Mouse (Mus musculus) forebrain, postnatal 0 days (tissue): Measurements from ENCODE around the gene Esrp2. TPM values are rescaled to one million over a fixed set of nuclear protein-coding genes. Genes with fewer than 3 reads are reported as not detected.

ENCODE experiments used
- ATAC-seq: fragments of 200-750 bp; cut with Nextera tagmentation; 2 replicates; pipeline ENCODE4 v1.8.0; 2017; ENCODE audit warnings: mild to moderate bottlenecking, moderate library complexity
- DNase-seq: peaks from one replicate; pipeline ENCODE4 v3.0.0-alpha.2; 2015
- H3K27ac ChIP-seq: fragments of 300-500 bp; sonication (generic); 2 replicates; pipeline ENCODE4 v1.5.1; 2014; ENCODE audit warnings: low read depth, mild to moderate bottlenecking, antibody characterized with exemption, low read length, moderate library complexity, mixed read lengths
- H3K27me3 ChIP-seq: fragments of 300-500 bp; sonication (generic); 2 replicates; pipeline ENCODE4 v1.6.1; 2014; ENCODE audit warnings: mild to moderate bottlenecking, low read length, mixed read lengths; ENCODE audit not compliant: insufficient read depth
- H3K36me3 ChIP-seq: fragments of 300-500 bp; sonication (generic); 2 replicates; pipeline ENCODE4 v1.6.1; 2014; ENCODE audit warnings: mild to moderate bottlenecking, moderate library complexity; ENCODE audit not compliant: insufficient read depth
- H3K4me1 ChIP-seq: fragments of 300-500 bp; sonication (generic); 2 replicates; pipeline ENCODE4 v1.6.1; 2014; ENCODE audit warnings: antibody characterized with exemption; ENCODE audit not compliant: insufficient read depth
- H3K4me2 ChIP-seq: fragments of 300-500 bp; sonication (generic); 2 replicates; pipeline ENCODE4 v1.6.1; 2014; ENCODE audit warnings: low read depth, mild to moderate bottlenecking, moderate library complexity
- H3K4me3 ChIP-seq: fragments of 300-500 bp; sonication (generic); 2 replicates; pipeline ENCODE4 v1.5.1; 2014; ENCODE audit warnings: low read depth, low read length, mixed read lengths
- H3K9ac ChIP-seq: fragments of 300-500 bp; sonication (generic); 2 replicates; pipeline ENCODE4 v1.6.1; 2014; ENCODE audit warnings: mild to moderate bottlenecking
- H3K9me3 ChIP-seq: fragments of 300-500 bp; sonication (generic); 2 replicates; pipeline ENCODE4 v1.6.1; 2016; ENCODE audit warnings: low read length
- CTCF ChIP-seq: sonication (generic); IDR thresholded peaks from 2 replicates; pipeline ENCODE4 v1.5.1; 2016; ENCODE audit warnings: antibody characterized with exemption, control low read depth, low read depth
- WGBS: fragments of 180-500 bp; shearing (Covaris S2); extraction: QIAGEN DNeasy Blood & Tissue Kit; methylation state at CpG from one replicate; pipeline ENCODE4 v1.1.7; 2014; 5-methylcytosine and 5-hydroxymethylcytosine counted together
- polyA plus RNA-seq: library from polyadenylated mRNA; unstranded; fragments of >200 nt; fragmentation: Nextera tagmentation; extraction: Ambion mirVana; gene quantifications from 2 replicates; pipeline ENCODE4 v1.2.1, GENCODE M21; 2015
- total RNA-seq: library from RNA; depleted of rRNA; stranded (reverse); fragments of >200 nt; gene quantifications from 2 replicates; pipeline ENCODE4 v1.2.3, GENCODE M21; 2014

Gene Esrp2
- total and polyA plus RNA-seq, 2 experiments from 2014 or later = 0.14 TPM; not detected in 1

GRCm38 (mm10) chr8:106157419-106157818 is 20.6 kb upstream of the Esrp2 start:
- peaks cover 36% of the 10 kb centered on the region for H3K36me3 ChIP-seq
- 98% methylated on average over 1 of the region's 1 CpGs for WGBS
- no peak overlapping the region for H3K9ac ChIP-seq
- no peak overlapping the region for H3K27ac ChIP-seq
- ATAC-seq (no peak), DNase-seq (no peak)
- no peaks in the 10 kb centered on the region for H3K27me3 ChIP-seq
- no peak overlapping the region for H3K4me2 ChIP-seq
- TF ChIP-seq CTCF = no peak
- H3K4me1 ChIP-seq = no peaks in the 10 kb centered on the region
- no peaks in the 10 kb centered on the region for H3K9me3 ChIP-seq
- H3K4me3 ChIP-seq = no peak overlapping the region

- ATAC-seq = no peak
- peaks cover 10% of the 10 kb centered on the region for H3K4me1 ChIP-seq
- H3K9me3 ChIP-seq = no peaks in the 10 kb centered on the region
- 85% methylated on average over 4 of the region's 4 CpGs for WGBS
- no peak for DNase-seq
- no peak for TF ChIP-seq CTCF
- no peak overlapping the region for H3K9ac ChIP-seq
- H3K36me3 ChIP-seq = peaks cover 13% of the 10 kb centered on the region; the same call in 1 of the 2 replicates
- H3K4me2 ChIP-seq = no peak overlapping the region
- H3K27ac ChIP-seq = no peak overlapping the region
- H3K27me3 ChIP-seq = no peaks in the 10 kb centered on the region
- H3K4me3 ChIP-seq = no peak overlapping the region
Observed at GRCm38 (mm10) chr8:106152876-106153275, 16.1 kb upstream of the Esrp2 start.

DNA sequence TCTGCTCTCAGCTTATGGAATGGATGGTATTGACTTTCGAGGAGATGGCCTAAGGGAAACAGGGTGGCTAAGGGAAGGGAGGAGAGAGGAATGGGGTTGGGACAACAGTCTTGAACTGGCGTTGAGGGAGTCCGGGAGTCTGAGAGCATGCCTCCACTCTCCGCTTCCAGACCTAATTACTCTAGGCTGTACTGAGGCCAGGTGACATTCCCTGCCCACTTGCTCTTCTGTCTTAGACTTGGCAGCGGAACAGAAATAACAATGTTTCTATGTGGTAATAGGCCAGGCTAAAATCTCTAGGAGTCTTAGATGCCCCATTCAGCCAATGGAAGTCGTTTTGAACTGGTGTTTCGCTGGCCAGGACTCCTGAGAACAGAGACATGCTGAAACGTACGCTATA is 14.3 kb upstream of the Esrp2 start:
- DNase-seq (no peak), ATAC-seq (no peak)
- Histone ChIP-seq H3K9ac (peak overlapping the region; percentile 58; the same call in 1 of the 2 replicates), H3K27ac (no peak overlapping the region), H3K27me3 (no peaks in the 10 kb centered on the region), H3K9me3 (no peaks in the 10 kb centered on the region), H3K4me3 (peak overlapping the region; percentile 58), H3K36me3 (peaks cover 10% of the 10 kb centered on the region; the same call in 1 of the 2 replicates), H3K4me2 (peak overlapping the region; percentile 48), H3K4me1 (peaks cover 10% of the 10 kb centered on the region)
- 74% methylated on average over 9 of the region's 9 CpGs for WGBS
- TF ChIP-seq CTCF = no peak

DNA sequence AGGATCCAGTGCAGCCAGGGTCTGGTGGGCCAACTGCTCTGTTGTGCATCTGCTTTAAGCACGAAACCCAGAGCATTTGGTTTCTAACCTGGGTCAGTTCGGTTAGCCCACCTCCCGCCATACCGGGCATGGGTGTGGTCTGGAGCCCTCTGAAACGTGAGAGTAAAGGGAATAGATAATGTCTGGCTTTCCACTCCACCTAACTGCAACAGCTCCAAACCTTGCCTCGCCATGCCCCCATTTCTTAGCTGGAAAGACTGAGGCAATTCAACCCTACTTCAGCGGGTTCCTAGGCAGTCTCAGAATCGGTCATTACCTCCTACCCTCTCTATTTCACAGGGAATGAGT is 13.9 kb upstream of the Esrp2 start:
- ATAC-seq = no peak
- 17% methylated on average over 8 of the region's 8 CpGs for WGBS
- TF ChIP-seq CTCF = no peak

DNA sequence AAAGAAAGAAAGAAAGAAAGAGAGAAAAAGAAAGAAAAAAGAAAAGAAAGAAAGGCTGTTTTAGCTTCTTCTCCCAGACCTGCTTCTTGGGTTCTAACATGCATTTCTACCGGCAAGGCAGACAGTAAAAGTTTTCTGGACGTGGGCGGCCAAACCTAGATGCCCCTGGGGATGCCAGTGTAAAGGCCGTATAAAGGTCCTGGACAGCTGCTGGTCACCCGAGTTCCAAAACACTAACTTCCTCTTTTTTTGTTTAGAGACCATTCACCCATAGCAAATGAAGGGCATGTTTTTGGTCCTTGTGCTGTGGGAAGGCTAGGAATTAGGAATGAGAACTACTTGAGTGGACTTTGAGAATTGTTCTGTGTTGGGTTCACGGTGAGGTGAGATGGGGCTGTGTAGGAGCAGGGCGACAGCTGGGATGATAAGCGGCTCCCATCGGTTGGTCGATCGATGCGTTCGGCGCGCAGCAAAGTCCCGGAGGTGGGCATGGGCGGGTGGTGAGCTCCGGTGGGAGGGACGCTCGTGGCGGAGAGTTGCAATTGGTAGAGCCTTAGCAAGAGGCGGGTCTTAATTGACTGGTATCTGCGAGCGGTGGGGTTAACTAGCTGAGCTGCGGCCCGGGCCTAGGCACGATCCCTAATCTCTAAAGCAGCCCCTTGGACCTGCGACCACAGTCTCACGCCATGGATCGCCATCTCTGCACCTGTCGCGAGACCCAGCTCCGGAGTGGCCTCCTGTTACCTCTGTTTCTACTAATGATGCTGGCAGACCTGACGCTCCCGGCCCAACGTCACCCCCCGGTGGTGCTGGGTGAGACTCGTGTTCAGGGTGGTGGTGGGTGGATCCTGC is 13.3 kb upstream of the Esrp2 start, which contains the start of gene Pla2g15:
Gene Pla2g15, plus strand, starts transcription at position 599 of the 852 bp plus-strand sequence.
- peak; percentile 92 for DNase-seq
- H3K27ac ChIP-seq = 0 out of 2 replicates have a peak within 1 kb of the TSS, but pooled peaks have one; percentile 47
- H3K36me3 ChIP-seq = peaks cover 7% of the 10 kb centered on the region; the same call in 1 of the 2 replicates
- peaks cover 10% of the 10 kb centered on the region for H3K4me1 ChIP-seq
- peak within 1 kb of the TSS; percentile 58 for H3K4me3 ChIP-seq
- no peaks in the 10 kb centered on the region for H3K9me3 ChIP-seq
- peak within 1 kb of the TSS; percentile 58 for H3K9ac ChIP-seq
- 1% methylated on average over 38 of the region's 38 CpGs for WGBS
- peak; percentile 99 for ATAC-seq
- H3K27me3 ChIP-seq = no peaks in the 10 kb centered on the region
- peak; percentile 25; the same call in 1 of the 2 replicates for TF ChIP-seq CTCF
- peak within 1 kb of the TSS; percentile 48 for H3K4me2 ChIP-seq

More for the DNA sequence above, 13.9 kb upstream of the Esrp2 start:
- H3K36me3 ChIP-seq = peaks cover 10% of the 10 kb centered on the region; the same call in 1 of the 2 replicates
- H3K4me3 ChIP-seq = peak overlapping the region; percentile 58
- DNase-seq = no peak
- peak overlapping the region; percentile 48 for H3K4me2 ChIP-seq
- H3K27me3 ChIP-seq = no peaks in the 10 kb centered on the region
- H3K4me1 ChIP-seq = peaks cover 10% of the 10 kb centered on the region
- peak overlapping the region; percentile 58 for H3K9ac ChIP-seq
- H3K9me3 ChIP-seq = no peaks in the 10 kb centered on the region
- H3K27ac ChIP-seq = 0 out of 2 replicates have a peak overlapping the region, but pooled peaks have one; percentile 47

DNA sequence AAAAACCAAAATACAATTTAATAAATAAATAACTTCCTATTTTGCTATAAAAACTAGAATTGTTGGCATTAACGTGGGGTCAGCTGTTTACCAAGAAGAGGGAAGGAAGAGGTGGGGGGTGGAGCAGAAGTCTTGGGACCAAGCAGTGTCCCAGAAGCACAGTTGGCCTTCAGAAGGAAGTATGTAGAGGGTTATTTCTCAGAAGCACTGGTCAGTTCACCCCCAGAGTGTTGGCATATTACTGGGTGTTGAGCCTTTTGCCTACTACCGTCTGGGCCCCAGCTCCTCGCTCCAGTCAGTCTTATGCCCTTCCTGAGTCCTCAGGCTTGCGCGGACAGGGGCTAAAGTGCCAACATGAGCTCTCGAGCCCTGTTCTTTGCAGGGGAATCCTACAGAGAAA is 12.3 kb upstream of the Esrp2 start:
- Histone ChIP-seq H3K9ac (no peak overlapping the region), H3K27ac (no peak overlapping the region), H3K9me3 (no peaks in the 10 kb centered on the region), H3K4me1 (peaks cover 10% of the 10 kb centered on the region), H3K36me3 (no peaks in the 10 kb centered on the region; the same call in 1 of the 2 replicates), H3K4me3 (no peak overlapping the region), H3K4me2 (no peak overlapping the region), H3K27me3 (no peaks in the 10 kb centered on the region)
- DNase-seq (no peak), ATAC-seq (no peak)
- no peak for TF ChIP-seq CTCF
- WGBS = 89% methylated on average over 6 of the region's 6 CpGs
